Mouse (Mus musculus): ENCODE data around the gene 1810013L24Rik. TPM values are rescaled to one million over a fixed set of nuclear protein-coding genes. Genes with fewer than 3 reads are reported as not detected.

Gene 1810013L24Rik
- polyA plus RNA-seq, 1 experiment from 2014 or later, result 11.9 TPM

DNA sequence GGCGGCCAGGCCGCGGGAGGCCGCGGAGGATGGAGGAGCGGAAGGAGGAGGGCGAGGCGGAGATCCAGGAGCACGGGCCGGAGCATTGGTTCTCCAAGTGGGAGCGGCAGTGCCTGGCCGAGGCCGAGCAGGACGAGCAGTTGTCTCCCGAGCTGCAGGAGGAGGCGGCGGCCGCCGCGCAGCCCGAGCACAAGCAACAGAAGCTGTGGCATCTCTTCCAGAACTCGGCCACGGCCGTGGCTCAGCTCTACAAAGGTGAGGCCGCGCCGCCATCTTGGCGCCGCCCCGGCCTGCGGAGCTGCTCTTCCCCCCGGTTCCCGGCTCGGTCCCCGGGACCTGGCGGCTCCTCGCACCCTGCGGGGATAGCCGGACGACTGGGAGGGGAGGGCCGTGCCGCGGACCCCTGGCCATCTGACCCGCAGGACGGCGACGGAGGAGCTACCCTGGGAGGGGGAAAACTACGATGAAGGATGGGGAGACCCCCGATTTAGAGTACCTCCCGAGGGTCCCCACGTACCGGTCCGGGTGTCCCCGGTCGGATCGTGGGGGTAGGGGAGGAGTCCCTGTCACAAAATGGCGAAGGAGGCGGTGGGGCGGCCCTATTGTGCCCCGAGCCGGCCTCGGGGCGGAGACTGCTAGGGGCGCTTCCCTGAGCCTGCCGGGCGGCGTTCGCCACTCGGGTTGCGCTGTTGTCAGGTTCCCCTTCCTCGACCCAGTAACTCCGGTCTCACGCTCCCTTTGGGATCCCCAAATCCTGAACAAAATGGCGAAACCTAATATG, 721 bp downstream of the 1810013L24Rik start:
- Histone ChIP-seq H3K4me3 (ENCODE audit: low read length) (peak overlapping the region; percentile 76), H3K27me3 (replicated peaks; ENCODE audit: control insufficient read depth, insufficient read depth, low read length) (no peaks in the 10 kb centered on the region), H3K4me2 (ENCODE audit: low read depth, low read length) (peak overlapping the region; percentile 78), H3K4me1 (ENCODE audit: control insufficient read depth, insufficient read depth, low read length) (peaks cover 19% of the 10 kb centered on the region), H3K27ac (ENCODE audit: low read length) (peak overlapping the region; percentile 96), H3K36me3 (ENCODE audit: control insufficient read depth, insufficient read depth, low read length) (peaks cover 3% of the 10 kb centered on the region; the same call in 1 of the 2 replicates), H3K9me3 (ENCODE audit: control insufficient read depth, low read length) (no peaks in the 10 kb centered on the region), H3K9ac (ENCODE audit: low read depth, low read length) (peak overlapping the region; percentile 94)
- WGBS, result 0% methylated on average over 70 of the region's 74 CpGs
- peak; percentile 36 for ATAC-seq

DNA sequence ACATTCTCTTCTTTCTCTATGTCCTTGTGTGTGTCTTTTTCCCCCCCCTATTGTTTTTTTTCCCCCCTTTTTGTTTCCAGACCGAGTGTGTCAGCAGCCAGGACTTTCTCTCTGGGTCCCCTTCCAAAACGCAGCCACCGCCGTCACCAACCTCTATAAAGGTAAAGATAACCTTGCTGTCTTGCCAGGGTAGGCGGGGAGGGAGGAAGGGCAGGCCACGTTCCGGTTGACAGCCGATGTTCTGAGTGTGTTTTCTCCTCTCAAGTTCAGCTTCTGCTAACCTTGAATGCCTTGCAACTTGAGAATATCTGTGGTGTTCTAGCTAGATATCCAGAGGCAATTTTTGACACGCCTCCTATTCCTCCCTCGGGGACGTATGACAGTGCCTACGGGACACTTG, 1.3 kb downstream of the 1810013L24Rik start:
- WGBS, result 5% methylated on average over 12 of the region's 12 CpGs
- H3K4me3 ChIP-seq (ENCODE audit: low read length), result peak overlapping the region; percentile 76

DNA sequence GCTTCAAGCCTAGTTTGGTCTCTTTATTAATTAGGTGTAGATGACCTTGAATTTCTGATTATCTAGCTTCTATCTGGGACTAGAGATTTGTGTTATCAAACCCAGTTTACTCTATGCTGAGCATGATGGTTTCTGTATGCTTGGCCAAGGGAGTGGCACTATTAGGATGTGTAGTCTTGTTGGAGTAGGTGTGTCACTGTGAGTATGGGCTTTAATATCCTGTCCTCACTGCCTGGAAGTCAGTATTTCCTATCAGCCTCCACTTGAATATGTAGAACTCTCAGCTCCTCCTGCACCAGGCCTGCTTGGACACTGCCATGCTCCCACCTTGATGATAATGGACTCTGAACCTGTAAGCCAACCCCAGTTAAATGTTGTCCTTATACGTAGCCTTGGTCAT, 7.0 kb downstream of the 1810013L24Rik start:
- Histone ChIP-seq H3K27ac (ENCODE audit: low read length) (no peak overlapping the region), H3K9ac (ENCODE audit: low read depth, low read length) (no peak overlapping the region), H3K4me1 (ENCODE audit: control insufficient read depth, insufficient read depth, low read length) (peaks cover 15% of the 10 kb centered on the region), H3K27me3 (replicated peaks; ENCODE audit: control insufficient read depth, insufficient read depth, low read length) (no peaks in the 10 kb centered on the region), H3K36me3 (ENCODE audit: control insufficient read depth, insufficient read depth, low read length) (peaks cover 12% of the 10 kb centered on the region; the same call in 1 of the 2 replicates), H3K9me3 (ENCODE audit: control insufficient read depth, low read length) (no peaks in the 10 kb centered on the region), H3K4me2 (ENCODE audit: low read depth, low read length) (no peak overlapping the region), H3K4me3 (ENCODE audit: low read length) (no peak overlapping the region)
- no peak for ATAC-seq
- WGBS, result 85% methylated on average over 1 of the region's 1 CpGs

More for the DNA sequence above, 1.3 kb downstream of the 1810013L24Rik start:
- Histone ChIP-seq H3K4me2 (ENCODE audit: low read depth, low read length) (peak overlapping the region; percentile 78), H3K27me3 (replicated peaks; ENCODE audit: control insufficient read depth, insufficient read depth, low read length) (no peaks in the 10 kb centered on the region), H3K9ac (ENCODE audit: low read depth, low read length) (peak overlapping the region; percentile 94), H3K36me3 (ENCODE audit: control insufficient read depth, insufficient read depth, low read length) (peaks cover 3% of the 10 kb centered on the region; the same call in 1 of the 2 replicates), H3K4me1 (ENCODE audit: control insufficient read depth, insufficient read depth, low read length) (peaks cover 19% of the 10 kb centered on the region), H3K27ac (ENCODE audit: low read length) (no peak overlapping the region; the same call in 1 of the 2 replicates), H3K9me3 (ENCODE audit: control insufficient read depth, low read length) (no peaks in the 10 kb centered on the region)
- ATAC-seq, result no peak

DNA sequence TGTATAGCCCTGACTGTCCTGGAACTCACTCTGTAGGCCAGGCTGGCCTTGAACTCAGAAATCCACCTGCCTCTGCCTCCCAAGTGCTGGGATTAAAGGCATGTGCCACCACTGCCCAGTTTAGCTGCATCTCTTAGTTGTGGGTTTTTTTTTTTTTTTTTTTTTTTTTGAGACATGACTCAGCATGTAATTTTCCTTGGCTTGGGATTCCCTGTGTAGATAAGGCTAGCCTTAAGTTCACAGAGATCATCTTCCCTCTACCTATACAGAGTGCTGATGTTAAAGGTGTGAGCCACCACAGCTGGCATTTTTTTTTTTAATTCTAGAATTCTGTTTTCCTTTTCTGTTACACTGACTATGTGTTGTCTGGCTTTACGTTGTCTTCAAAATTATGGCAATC, 7.7 kb downstream of the 1810013L24Rik start:
- Histone ChIP-seq H3K4me2 (ENCODE audit: low read depth, low read length) (no peak overlapping the region), H3K4me3 (ENCODE audit: low read length) (no peak overlapping the region), H3K4me1 (ENCODE audit: control insufficient read depth, insufficient read depth, low read length) (peaks cover 11% of the 10 kb centered on the region), H3K27me3 (replicated peaks; ENCODE audit: control insufficient read depth, insufficient read depth, low read length) (no peaks in the 10 kb centered on the region), H3K36me3 (ENCODE audit: control insufficient read depth, insufficient read depth, low read length) (peaks cover 12% of the 10 kb centered on the region; the same call in 1 of the 2 replicates), H3K9me3 (ENCODE audit: control insufficient read depth, low read length) (no peaks in the 10 kb centered on the region), H3K9ac (ENCODE audit: low read depth, low read length) (no peak overlapping the region), H3K27ac (ENCODE audit: low read length) (no peak overlapping the region)
- WGBS, result 100% methylated on average over 1 of the region's 1 CpGs
- no peak for ATAC-seq

DNA sequence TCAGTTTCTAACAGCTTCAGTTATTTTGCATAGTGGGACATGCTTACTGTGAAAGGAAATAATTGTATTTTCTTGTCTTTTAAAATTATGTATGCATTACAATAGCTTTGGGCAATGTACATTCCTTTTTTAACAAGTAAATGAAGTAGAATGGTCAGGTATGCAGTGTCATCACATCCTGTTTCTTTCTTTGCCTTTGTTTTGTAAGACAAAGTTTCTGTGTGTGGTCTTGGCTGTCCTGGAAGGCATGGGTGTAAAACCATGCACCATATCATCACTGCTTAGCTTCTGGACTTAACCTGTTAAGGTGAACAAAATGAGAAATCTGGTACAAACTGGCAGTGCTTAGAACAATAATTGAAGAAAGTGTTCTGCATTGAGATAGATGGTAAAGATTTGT, 9.0 kb downstream of the 1810013L24Rik start:
- H3K9me3 ChIP-seq (ENCODE audit: control insufficient read depth, low read length), result no peaks in the 10 kb centered on the region
- no peaks in the 10 kb centered on the region for H3K4me1 ChIP-seq (ENCODE audit: control insufficient read depth, insufficient read depth, low read length)
- H3K36me3 ChIP-seq (ENCODE audit: control insufficient read depth, insufficient read depth, low read length), result peaks cover 15% of the 10 kb centered on the region; the same call in 1 of the 2 replicates
- no peaks in the 10 kb centered on the region for H3K27me3 ChIP-seq (replicated peaks; ENCODE audit: control insufficient read depth, insufficient read depth, low read length)
- H3K4me3 ChIP-seq (ENCODE audit: low read length), result no peak overlapping the region
- H3K9ac ChIP-seq (ENCODE audit: low read depth, low read length), result no peak overlapping the region
- no peak for ATAC-seq
- no peak overlapping the region for H3K4me2 ChIP-seq (ENCODE audit: low read depth, low read length)
- H3K27ac ChIP-seq (ENCODE audit: low read length), result no peak overlapping the region

DNA sequence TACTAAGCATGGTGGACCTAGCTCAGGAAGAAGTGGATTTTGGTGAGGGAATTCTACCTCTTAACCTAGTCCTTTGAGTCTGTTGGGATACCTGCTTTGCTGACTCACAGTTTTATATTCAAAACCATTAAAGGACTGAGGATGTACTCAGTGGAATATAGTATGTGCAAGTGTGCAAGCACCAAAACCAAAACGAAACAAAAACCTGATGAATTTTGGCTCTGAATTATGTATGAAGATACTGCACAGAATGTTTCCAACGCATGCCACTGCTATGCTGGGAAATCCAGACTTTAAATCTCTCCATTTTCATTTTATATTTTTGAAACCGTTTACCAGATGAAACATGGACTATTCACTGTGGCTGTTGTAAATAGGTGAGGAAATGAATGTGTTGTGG, 10.7 kb downstream of the 1810013L24Rik start:
- peaks cover 15% of the 10 kb centered on the region; the same call in 1 of the 2 replicates for H3K36me3 ChIP-seq (ENCODE audit: control insufficient read depth, insufficient read depth, low read length)

DNA sequence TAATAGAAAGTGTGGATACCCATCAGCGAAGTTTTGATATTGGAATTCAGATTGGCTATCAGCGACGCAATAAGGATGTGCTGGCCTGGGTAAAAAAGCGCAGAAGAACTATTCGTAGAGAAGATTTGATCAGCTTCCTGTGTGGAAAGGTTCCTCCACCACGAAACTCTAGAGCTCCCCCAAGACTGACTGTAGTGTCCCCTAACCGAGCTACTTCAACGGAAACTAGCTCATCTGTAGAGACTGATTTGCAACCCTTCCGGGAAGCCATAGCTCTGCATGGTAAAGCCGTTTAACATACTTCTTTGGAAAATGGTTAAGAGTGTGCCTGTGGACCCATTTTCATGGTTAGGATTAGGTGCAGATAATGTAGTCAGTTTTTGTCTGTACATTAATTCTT, 13.1 kb downstream of the 1810013L24Rik start:
- no peaks in the 10 kb centered on the region for H3K9me3 ChIP-seq (ENCODE audit: control insufficient read depth, low read length)
- peaks cover 5% of the 10 kb centered on the region; the same call in 1 of the 2 replicates for H3K4me1 ChIP-seq (ENCODE audit: control insufficient read depth, insufficient read depth, low read length)
- ATAC-seq, result no peak
- 95% methylated on average over 10 of the region's 10 CpGs for WGBS
- H3K4me2 ChIP-seq (ENCODE audit: low read depth, low read length), result no peak overlapping the region
- no peak overlapping the region for H3K27ac ChIP-seq (ENCODE audit: low read length)
- no peaks in the 10 kb centered on the region for H3K27me3 ChIP-seq (replicated peaks; ENCODE audit: control insufficient read depth, insufficient read depth, low read length)
- H3K4me3 ChIP-seq (ENCODE audit: low read length), result no peak overlapping the region
- H3K36me3 ChIP-seq (ENCODE audit: control insufficient read depth, insufficient read depth, low read length), result peaks cover 12% of the 10 kb centered on the region; the same call in 1 of the 2 replicates
- no peak overlapping the region for H3K9ac ChIP-seq (ENCODE audit: low read depth, low read length)

More for the DNA sequence above, 10.7 kb downstream of the 1810013L24Rik start:
- Histone ChIP-seq H3K4me1 (ENCODE audit: control insufficient read depth, insufficient read depth, low read length) (no peaks in the 10 kb centered on the region), H3K27ac (ENCODE audit: low read length) (no peak overlapping the region), H3K9ac (ENCODE audit: low read depth, low read length) (no peak overlapping the region), H3K4me3 (ENCODE audit: low read length) (no peak overlapping the region), H3K9me3 (ENCODE audit: control insufficient read depth, low read length) (no peaks in the 10 kb centered on the region), H3K27me3 (replicated peaks; ENCODE audit: control insufficient read depth, insufficient read depth, low read length) (no peaks in the 10 kb centered on the region), H3K4me2 (ENCODE audit: low read depth, low read length) (no peak overlapping the region)
- ATAC-seq, result no peak
- 84% methylated on average over 3 of the region's 3 CpGs for WGBS

DNA sequence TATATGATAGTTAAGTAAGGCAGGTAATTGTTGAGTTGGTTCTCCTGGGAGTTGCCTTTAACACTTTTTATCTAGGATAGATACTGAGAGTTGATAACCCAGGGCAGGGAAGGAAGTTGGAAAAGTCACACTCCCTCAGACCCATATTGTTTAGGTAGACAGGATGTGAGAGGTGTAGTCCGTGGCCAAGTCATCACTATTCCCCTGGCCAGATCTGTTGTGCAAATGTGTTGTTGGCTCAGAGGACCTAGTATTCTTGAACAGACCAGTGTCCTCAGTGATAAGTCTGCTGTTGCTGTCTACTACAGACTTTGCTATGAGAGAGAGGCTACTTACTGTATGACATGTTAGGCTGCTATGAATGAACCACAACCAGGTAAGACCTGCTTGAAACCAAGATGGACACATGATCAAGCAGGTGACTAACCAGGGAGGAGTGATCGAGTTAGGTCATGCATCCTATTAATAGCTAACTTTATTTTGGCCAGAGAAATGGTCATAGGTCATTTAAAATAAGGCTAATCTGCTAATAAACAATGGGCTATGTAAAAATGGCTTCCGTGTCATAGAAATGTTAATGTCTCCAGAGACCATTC, 13.8 kb downstream of the 1810013L24Rik start:
- 73% methylated on average over 3 of the region's 3 CpGs for WGBS
- Histone ChIP-seq H3K4me2 (ENCODE audit: low read depth, low read length) (no peak overlapping the region), H3K36me3 (ENCODE audit: control insufficient read depth, insufficient read depth, low read length) (peaks cover 9% of the 10 kb centered on the region; the same call in 1 of the 2 replicates), H3K9ac (ENCODE audit: low read depth, low read length) (no peak overlapping the region), H3K9me3 (ENCODE audit: control insufficient read depth, low read length) (no peaks in the 10 kb centered on the region), H3K4me1 (ENCODE audit: control insufficient read depth, insufficient read depth, low read length) (peaks cover 6% of the 10 kb centered on the region; the same call in 1 of the 2 replicates), H3K4me3 (ENCODE audit: low read length) (no peak overlapping the region), H3K27ac (ENCODE audit: low read length) (no peak overlapping the region), H3K27me3 (replicated peaks; ENCODE audit: control insufficient read depth, insufficient read depth, low read length) (no peaks in the 10 kb centered on the region)
- no peak for ATAC-seq

DNA sequence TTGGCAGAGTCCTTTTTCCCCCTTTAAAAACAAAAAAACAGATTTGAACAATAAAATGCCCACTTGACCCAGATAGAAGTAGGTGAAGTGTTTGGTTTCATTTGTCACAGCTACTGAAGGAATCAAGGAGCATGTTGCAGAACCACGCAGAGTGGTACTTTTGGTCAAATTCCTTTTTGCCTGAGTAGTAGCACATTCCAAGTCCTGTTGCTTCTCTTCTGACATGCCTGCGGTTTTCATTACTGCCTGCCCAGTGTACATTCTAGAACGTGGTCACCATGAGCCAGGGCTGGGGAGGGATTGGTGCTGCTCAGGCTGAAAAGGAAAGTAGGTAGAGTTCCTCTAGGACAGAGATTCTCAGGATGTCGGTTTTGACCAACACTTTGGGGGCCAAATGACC, 16.1 kb downstream of the 1810013L24Rik start:
- H3K4me1 ChIP-seq (ENCODE audit: control insufficient read depth, insufficient read depth, low read length), result peaks cover 8% of the 10 kb centered on the region; the same call in 1 of the 2 replicates
- H3K9me3 ChIP-seq (ENCODE audit: control insufficient read depth, low read length), result no peaks in the 10 kb centered on the region
- H3K4me2 ChIP-seq (ENCODE audit: low read depth, low read length), result no peak overlapping the region
- H3K36me3 ChIP-seq (ENCODE audit: control insufficient read depth, insufficient read depth, low read length), result peaks cover 6% of the 10 kb centered on the region; the same call in 1 of the 2 replicates
- H3K27me3 ChIP-seq (replicated peaks; ENCODE audit: control insufficient read depth, insufficient read depth, low read length), result no peaks in the 10 kb centered on the region
- H3K4me3 ChIP-seq (ENCODE audit: low read length), result no peak overlapping the region
- no peak for ATAC-seq
- 78% methylated on average over 4 of the region's 4 CpGs for WGBS
- H3K9ac ChIP-seq (ENCODE audit: low read depth, low read length), result no peak overlapping the region
- no peak overlapping the region for H3K27ac ChIP-seq (ENCODE audit: low read length)

Data from intestine, embryonic 16.5 days (tissue).